Mouse (Mus musculus) midbrain, embryonic 15.5 days (tissue): ENCODE data around the gene Schip1. TPM values are rescaled to one million over a fixed set of nuclear protein-coding genes. Genes with fewer than 3 reads are reported as not detected.

Source experiments
- ATAC-seq: fragments of 200-750 bp; cut with Nextera tagmentation; replicated peaks from 2 replicates; pipeline ENCODE4 v1.8.0; 2017; ENCODE audit warnings: moderate TSS enrichment
- H3K27ac ChIP-seq: fragments of 300-500 bp; sonication (generic); 2 replicates; pipeline ENCODE4 v1.5.1; 2015; ENCODE audit warnings: mild to moderate bottlenecking, inconsistent platforms
- H3K27me3 ChIP-seq: fragments of 300-500 bp; sonication (generic); replicated peaks from 2 replicates; pipeline ENCODE4 v1.6.1; 2015; ENCODE audit warnings: inconsistent platforms
- H3K36me3 ChIP-seq: fragments of 300-500 bp; sonication (generic); replicated peaks from 2 replicates; pipeline ENCODE4 v1.6.1; 2015; ENCODE audit warnings: inconsistent platforms
- H3K4me1 ChIP-seq: fragments of 300-500 bp; sonication (generic); 2 replicates; pipeline ENCODE4 v1.6.1; 2015; ENCODE audit warnings: inconsistent platforms
- H3K4me2 ChIP-seq: fragments of 300-500 bp; sonication (generic); 2 replicates; pipeline ENCODE4 v1.6.1; 2015; ENCODE audit warnings: inconsistent platforms, mild to moderate bottlenecking, moderate library complexity
- H3K4me3 ChIP-seq: fragments of 300-500 bp; sonication (generic); 2 replicates; pipeline ENCODE4 v1.5.1; 2015; ENCODE audit warnings: mild to moderate bottlenecking, inconsistent platforms
- H3K9ac ChIP-seq: fragments of 300-500 bp; sonication (generic); 2 replicates; pipeline ENCODE4 v1.6.1; 2015; ENCODE audit warnings: mild to moderate bottlenecking, inconsistent platforms
- H3K9me3 ChIP-seq: fragments of 300-500 bp; sonication (generic); 2 replicates; pipeline ENCODE4 v1.6.1; 2016; ENCODE audit warnings: inconsistent platforms
- WGBS: fragments of 180-500 bp; shearing (Covaris S2); methylation state at CpG from one replicate; pipeline ENCODE4 v1.1.7; 2015; ENCODE audit warnings: mixed read lengths; 5-methylcytosine and 5-hydroxymethylcytosine counted together
- polyA plus RNA-seq: library from polyadenylated mRNA; unstranded; fragments of >200 nt; fragmentation: Nextera tagmentation; extraction: Ambion mirVana; gene quantifications from 2 replicates; pipeline ENCODE4 v1.2.1, GENCODE M21; 2015

Schip1 gene
- polyA plus RNA-seq, 1 experiment from 2014 or later: 129 TPM

DNA sequence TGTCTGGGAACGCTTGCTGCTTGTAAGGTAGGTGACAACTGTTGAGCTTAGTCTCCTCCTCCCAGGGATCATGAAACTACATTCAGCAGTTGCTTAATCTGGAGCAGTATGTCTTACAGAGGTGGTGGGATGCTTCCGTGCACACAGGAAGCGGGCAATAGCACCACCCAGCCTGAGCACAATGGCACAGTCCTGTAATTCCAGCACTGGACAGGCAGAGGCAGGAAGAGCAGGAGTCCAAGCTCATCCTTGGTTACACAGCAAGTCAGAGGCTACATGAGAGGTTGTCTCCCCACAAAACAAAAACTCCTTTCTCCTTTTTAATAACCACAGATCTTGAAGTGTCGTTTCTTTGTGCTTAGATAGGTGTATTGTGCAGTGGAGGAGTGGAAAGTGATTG is 447.1 kb downstream of the Schip1 start:
- Histone ChIP-seq H3K9me3 (no peaks in the 10 kb centered on the region), H3K4me1 (peaks cover 10% of the 10 kb centered on the region; the same call in 1 of the 2 replicates), H3K27me3 (no peaks in the 10 kb centered on the region), H3K9ac (no peak overlapping the region), H3K36me3 (no peaks in the 10 kb centered on the region), H3K27ac (no peak overlapping the region), H3K4me3 (no peak overlapping the region), H3K4me2 (no peak overlapping the region)
- 83% methylated on average over 4 of the region's 4 CpGs for WGBS
- no peak for ATAC-seq

DNA sequence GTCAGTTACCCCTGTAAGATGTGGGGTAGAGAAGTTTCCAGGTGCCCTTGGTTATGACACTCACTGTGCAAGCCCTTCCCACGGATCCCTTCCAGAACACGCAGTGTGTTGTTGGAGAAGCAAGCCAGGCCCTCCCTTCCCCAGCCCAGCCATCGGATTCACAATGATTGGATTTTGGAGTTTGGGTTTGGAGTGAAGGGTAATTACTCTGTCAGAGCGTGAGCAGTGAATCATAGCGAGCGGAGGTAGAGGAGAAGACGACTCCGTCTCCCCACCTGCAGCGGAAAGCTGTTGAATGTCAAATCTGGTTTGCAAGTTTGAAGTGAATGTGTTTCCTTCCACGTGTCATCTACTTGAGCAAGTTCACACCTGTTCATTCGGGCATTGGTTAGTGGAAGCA is 447.7 kb downstream of the Schip1 start:
- WGBS: 78% methylated on average over 11 of the region's 11 CpGs
- Histone ChIP-seq H3K4me3 (no peak overlapping the region), H3K4me2 (no peak overlapping the region), H3K9ac (no peak overlapping the region), H3K27ac (no peak overlapping the region), H3K4me1 (peaks cover 10% of the 10 kb centered on the region; the same call in 1 of the 2 replicates), H3K36me3 (no peaks in the 10 kb centered on the region), H3K27me3 (no peaks in the 10 kb centered on the region), H3K9me3 (no peaks in the 10 kb centered on the region)
- no peak for ATAC-seq

DNA sequence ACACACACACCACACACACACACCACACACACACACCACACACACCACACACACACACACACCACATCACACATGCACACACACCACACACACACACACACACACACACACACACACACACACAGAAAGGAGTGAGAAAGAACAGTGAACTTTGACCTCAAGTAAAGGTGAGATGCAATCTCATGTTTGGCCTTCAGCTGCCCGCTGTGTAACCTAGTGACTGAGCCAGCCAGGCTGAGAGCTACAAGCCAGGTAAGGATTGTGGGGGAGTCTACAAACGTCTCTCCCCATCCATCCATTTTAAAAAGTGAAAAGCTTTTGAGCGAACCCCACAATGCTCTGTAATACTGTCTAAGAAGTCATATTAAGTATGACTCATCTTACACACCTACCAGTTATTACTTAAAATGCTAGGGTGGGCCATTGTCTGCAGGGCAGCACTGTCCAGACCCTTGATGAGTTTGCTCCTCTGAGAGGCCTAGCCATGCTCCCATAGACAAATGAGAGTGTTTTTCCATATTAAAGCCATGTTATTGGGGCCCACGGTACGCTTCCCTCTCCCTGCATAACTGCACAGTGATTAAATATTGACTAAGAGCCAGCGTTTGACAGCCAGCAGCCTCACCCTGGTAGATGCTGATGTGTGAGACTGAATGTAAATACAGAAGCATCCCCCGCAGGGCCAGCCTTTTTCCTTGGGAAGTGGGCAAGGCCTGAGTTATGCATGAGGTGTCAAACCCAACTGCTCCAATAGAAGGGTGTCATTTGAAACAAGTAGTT is 448.9 kb downstream of the Schip1 start:
- peaks cover 9% of the 10 kb centered on the region; the same call in 1 of the 2 replicates for H3K4me1 ChIP-seq
- H3K4me2 ChIP-seq: no peak overlapping the region
- no peaks in the 10 kb centered on the region for H3K27me3 ChIP-seq
- WGBS: 45% methylated on average over 7 of the region's 7 CpGs
- peak; percentile 71 for ATAC-seq
- no peak overlapping the region for H3K4me3 ChIP-seq
- H3K27ac ChIP-seq: peak overlapping the region; percentile 10; the same call in 1 of the 2 replicates
- H3K9ac ChIP-seq: no peak overlapping the region
- no peaks in the 10 kb centered on the region for H3K36me3 ChIP-seq
- H3K9me3 ChIP-seq: no peaks in the 10 kb centered on the region

DNA sequence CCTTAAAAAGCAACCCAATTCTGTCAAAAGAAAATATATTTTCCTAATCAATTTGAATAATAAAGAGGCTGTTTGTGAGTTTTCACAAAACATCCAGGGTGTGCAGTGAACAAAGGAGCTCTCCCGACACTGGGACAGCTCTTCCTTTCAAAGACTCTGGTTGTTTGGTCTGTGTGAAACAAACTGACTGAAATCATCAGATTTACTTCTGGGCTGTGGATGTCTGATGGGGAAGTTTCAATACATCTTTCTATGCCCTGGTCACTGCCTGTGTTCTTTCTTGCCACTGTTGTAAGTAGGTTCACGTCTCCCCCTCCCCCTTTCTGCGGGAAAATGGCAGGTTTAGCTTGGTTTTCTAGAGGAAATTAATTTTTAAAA is 449.5 kb downstream of the Schip1 start:
- H3K36me3 ChIP-seq: no peaks in the 10 kb centered on the region
- H3K27ac ChIP-seq: no peak overlapping the region
- ATAC-seq: no peak; the same call in 1 of the 2 replicates
- H3K9ac ChIP-seq: no peak overlapping the region
- no peaks in the 10 kb centered on the region for H3K9me3 ChIP-seq
- H3K4me3 ChIP-seq: no peak overlapping the region
- no peaks in the 10 kb centered on the region for H3K27me3 ChIP-seq
- H3K4me2 ChIP-seq: no peak overlapping the region
- peaks cover 6% of the 10 kb centered on the region; the same call in 1 of the 2 replicates for H3K4me1 ChIP-seq
- WGBS: 51% methylated on average over 3 of the region's 3 CpGs

DNA sequence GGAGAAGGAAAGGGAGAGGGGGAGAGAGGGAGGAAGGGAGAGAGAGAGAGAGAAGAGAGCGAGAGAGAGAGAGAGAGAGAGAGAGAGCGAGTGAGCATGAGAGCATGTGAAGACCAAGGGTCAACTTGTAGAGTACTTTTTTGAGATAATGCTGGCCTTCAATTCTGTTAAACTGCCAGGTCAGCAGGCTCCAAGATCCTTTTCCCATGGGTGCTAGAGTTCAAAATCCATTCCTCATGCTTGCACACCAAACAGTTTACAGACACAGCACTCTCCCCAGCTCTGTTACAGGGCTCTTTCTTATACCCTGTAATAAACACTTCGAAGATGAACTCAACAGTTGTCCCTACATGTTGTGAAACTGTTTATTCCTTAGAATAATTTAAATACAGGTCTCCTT is 450.1 kb downstream of the Schip1 start:
- WGBS: 88% methylated on average over 3 of the region's 3 CpGs
- ATAC-seq: no peak
- no peak overlapping the region for H3K27ac ChIP-seq
- H3K9ac ChIP-seq: no peak overlapping the region
- H3K4me2 ChIP-seq: no peak overlapping the region
- H3K4me3 ChIP-seq: no peak overlapping the region
- H3K4me1 ChIP-seq: peaks cover 6% of the 10 kb centered on the region; the same call in 1 of the 2 replicates
- H3K27me3 ChIP-seq: no peaks in the 10 kb centered on the region
- H3K36me3 ChIP-seq: no peaks in the 10 kb centered on the region
- H3K9me3 ChIP-seq: no peaks in the 10 kb centered on the region

DNA sequence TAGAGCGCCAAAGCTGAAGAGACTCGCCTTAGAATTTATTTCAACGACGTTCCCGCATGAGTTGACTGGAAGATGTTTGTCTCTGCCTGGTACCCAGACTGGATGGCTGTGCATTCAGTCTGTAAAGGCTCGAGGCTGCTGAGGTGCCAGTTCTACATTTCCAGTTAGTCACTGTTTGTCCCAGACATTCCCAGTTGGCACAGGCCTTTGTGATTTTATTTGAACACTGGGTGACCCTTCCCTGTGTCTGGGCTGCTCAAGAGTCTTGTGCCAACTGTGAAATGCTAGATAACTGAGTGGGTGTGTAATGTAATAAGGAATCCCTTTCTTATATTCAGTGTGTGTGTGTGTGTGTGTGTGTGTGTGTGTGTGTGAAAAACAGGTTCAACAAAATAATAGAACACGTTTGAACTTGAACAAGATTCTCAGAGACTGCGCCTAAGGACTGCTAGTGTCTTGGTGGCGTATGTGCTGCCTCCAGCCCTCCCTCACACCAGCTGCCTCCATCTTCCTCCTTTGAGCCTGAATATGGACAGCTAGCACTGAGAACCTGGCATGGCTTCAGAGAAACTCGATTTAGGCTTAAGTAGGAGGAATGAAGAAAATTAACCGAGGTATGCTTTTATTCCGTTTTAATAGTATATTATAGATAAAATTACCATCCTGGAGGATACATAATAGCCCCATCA is 451.9 kb downstream of the Schip1 start:
- H3K27me3 ChIP-seq: no peaks in the 10 kb centered on the region
- H3K4me2 ChIP-seq: no peak overlapping the region
- no peak overlapping the region for H3K9ac ChIP-seq
- H3K4me1 ChIP-seq: peaks cover 6% of the 10 kb centered on the region; the same call in 1 of the 2 replicates
- H3K4me3 ChIP-seq: no peak overlapping the region
- no peak for ATAC-seq
- H3K9me3 ChIP-seq: no peaks in the 10 kb centered on the region
- WGBS: 80% methylated on average over 12 of the region's 12 CpGs
- no peak overlapping the region for H3K27ac ChIP-seq
- no peaks in the 10 kb centered on the region for H3K36me3 ChIP-seq

DNA sequence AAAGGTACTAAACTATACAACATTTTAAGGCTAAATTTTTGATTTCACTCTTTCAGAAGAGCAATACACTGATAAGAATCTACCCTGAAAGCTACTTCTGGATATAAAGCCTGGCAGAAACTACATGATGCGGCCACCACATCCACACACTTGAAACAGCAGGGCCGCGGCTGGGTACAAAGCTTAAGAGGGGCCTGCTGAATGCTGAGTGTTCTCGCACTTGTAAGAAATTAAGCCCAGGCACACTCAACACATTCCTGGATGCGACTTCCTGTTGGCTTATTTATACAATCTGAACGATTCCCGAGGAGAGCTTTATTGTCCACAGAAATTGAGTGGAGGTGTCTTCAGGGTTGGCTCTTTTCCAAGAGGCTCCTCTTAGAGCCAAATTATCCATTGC is 452.6 kb downstream of the Schip1 start:
- H3K4me3 ChIP-seq: no peak overlapping the region
- no peak overlapping the region for H3K9ac ChIP-seq
- H3K9me3 ChIP-seq: no peaks in the 10 kb centered on the region
- H3K27ac ChIP-seq: no peak overlapping the region
- no peaks in the 10 kb centered on the region for H3K36me3 ChIP-seq
- ATAC-seq: no peak
- H3K27me3 ChIP-seq: no peaks in the 10 kb centered on the region
- H3K4me2 ChIP-seq: no peak overlapping the region
- WGBS: 61% methylated on average over 7 of the region's 7 CpGs
- peaks cover 6% of the 10 kb centered on the region; the same call in 1 of the 2 replicates for H3K4me1 ChIP-seq

DNA sequence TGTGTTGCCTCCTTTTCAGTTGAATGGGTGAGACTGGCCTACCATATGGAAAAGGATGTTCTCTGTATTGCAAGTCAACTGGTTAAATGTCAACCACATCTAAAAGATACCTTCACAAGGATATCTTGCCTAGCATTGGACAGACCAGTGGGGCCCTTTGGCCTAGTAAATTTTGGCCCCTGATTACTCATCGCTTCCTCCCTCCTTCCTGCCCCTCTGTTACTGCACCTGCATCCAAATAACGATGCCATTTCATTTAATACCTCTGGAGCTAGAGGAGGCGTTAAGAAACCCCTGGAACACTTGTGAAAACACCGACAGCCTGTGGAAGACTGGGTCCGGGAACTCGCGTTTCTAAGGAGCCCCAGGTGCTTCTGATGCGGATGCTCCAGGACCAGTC is 453.4 kb downstream of the Schip1 start:
- Histone ChIP-seq H3K36me3 (no peaks in the 10 kb centered on the region), H3K4me2 (no peak overlapping the region)

DNA sequence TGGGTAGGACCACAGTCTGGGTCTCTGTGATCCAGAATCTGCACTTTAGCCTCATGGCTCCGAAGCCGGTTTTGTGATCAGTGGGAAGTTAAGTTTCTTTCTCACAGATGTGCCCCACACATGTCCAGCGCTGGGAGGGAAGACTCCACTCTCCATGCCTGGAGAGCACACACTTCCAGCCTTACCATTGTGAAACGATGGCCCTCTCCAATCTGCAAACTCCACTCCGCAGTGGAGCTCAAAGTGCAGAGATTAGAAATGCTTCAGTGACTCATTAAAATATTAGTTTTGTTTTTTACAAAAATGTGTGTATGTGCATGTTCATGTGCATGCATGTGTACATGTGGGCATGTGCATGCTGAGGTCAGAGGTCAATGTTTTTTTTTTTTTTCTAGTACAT is 454.0 kb downstream of the Schip1 start:
- 94% methylated on average over 5 of the region's 5 CpGs for WGBS

More for the DNA sequence above, 453.4 kb downstream of the Schip1 start:
- Histone ChIP-seq H3K27me3 (no peaks in the 10 kb centered on the region), H3K27ac (no peak overlapping the region), H3K9ac (no peak overlapping the region), H3K9me3 (no peaks in the 10 kb centered on the region), H3K4me3 (no peak overlapping the region), H3K4me1 (peaks cover 6% of the 10 kb centered on the region; the same call in 1 of the 2 replicates)
- WGBS: 88% methylated on average over 8 of the region's 8 CpGs
- ATAC-seq: no peak

DNA sequence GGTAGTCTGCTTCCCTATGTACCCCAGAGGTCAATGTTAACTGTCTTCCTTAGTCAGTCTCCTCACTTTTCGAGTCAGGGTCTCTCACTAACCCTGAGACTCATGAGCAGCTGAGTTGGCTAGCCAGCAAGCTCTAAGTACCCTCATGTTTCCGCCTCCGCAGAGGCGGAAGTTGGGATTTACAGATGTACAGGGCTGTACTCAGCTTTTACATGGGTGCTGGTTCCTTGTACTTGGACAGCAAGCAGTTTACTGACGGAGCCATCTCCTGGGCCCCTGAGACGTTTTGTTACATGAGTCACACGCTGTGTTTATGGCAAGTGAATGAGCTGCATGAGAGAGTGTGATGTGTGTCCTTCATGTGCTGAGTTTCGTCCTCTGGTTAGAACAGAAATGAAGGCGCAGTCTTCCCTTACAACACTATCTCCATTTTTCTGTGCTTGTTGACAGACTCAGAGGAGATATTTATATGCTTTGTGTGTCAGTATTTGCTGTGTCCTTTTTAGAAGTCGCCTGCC is 460.8 kb downstream of the Schip1 start:
- 90% methylated on average over 10 of the region's 10 CpGs for WGBS
- H3K9ac ChIP-seq: no peak overlapping the region

More for the DNA sequence above, 454.0 kb downstream of the Schip1 start:
- Histone ChIP-seq H3K9ac (no peak overlapping the region), H3K4me2 (no peak overlapping the region), H3K27ac (no peak overlapping the region), H3K4me1 (peaks cover 4% of the 10 kb centered on the region; the same call in 1 of the 2 replicates), H3K36me3 (no peaks in the 10 kb centered on the region), H3K4me3 (no peak overlapping the region), H3K27me3 (no peaks in the 10 kb centered on the region), H3K9me3 (no peaks in the 10 kb centered on the region)
- ATAC-seq: no peak

DNA sequence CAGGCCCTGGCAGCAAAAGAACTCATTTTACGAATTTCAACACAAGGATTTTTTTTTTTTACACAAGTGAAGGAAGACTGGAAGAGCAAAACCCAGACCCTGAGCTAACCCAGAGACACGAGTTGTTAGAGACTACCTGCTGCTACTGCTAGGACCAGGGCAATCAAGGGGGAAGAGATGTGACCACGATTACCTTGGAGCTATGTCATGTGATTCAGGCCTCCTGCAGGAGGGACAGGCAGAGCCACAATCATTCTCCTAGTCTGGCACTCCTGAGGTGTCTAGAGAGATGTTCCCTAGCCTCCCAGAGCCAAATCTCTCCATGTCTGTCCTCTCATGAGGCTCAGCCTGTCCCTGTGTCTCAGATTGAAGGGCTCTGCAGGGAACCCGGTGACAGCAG is 461.8 kb downstream of the Schip1 start:
- Histone ChIP-seq H3K9ac (no peak overlapping the region), H3K36me3 (no peaks in the 10 kb centered on the region), H3K4me2 (no peak overlapping the region), H3K4me3 (no peak overlapping the region), H3K4me1 (no peaks in the 10 kb centered on the region), H3K27ac (no peak overlapping the region), H3K27me3 (no peaks in the 10 kb centered on the region), H3K9me3 (no peaks in the 10 kb centered on the region)
- no peak for ATAC-seq
- 66% methylated on average over 4 of the region's 4 CpGs for WGBS

More for the DNA sequence above, 460.8 kb downstream of the Schip1 start:
- Histone ChIP-seq H3K4me2 (no peak overlapping the region), H3K27me3 (no peaks in the 10 kb centered on the region), H3K27ac (no peak overlapping the region), H3K4me3 (no peak overlapping the region), H3K36me3 (no peaks in the 10 kb centered on the region), H3K4me1 (no peaks in the 10 kb centered on the region), H3K9me3 (no peaks in the 10 kb centered on the region)
- ATAC-seq: no peak

DNA sequence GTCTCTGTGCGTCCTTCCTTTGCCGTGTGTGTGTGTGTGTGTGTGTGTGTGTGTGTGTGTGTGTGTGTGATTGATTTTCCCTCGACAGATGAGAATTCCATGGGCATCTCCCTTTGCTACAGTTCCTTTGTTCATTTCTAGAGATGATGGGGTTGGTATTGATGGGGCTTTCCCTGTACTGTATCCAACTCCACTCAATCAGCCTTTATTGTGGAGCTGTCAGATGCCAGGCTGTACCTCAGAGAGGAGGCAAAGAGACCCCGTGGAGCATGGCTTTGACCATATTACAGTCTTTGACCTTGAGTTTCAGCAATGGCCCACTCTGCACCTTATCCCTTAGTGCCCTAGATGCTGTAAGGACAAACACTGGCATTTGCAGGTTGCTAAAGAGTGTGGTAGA is 462.6 kb downstream of the Schip1 start:
- Histone ChIP-seq H3K27ac (no peak overlapping the region), H3K36me3 (no peaks in the 10 kb centered on the region), H3K4me2 (no peak overlapping the region), H3K9ac (no peak overlapping the region), H3K4me3 (no peak overlapping the region), H3K9me3 (no peaks in the 10 kb centered on the region), H3K27me3 (no peaks in the 10 kb centered on the region), H3K4me1 (no peaks in the 10 kb centered on the region)
- 69% methylated on average over 3 of the region's 4 CpGs for WGBS
- ATAC-seq: no peak
